Mouse (Mus musculus) spleen, postnatal 10 days (tissue): ENCODE data around the gene Olfr521.
"Not testable (repeated sequence)": the region's sequence is repeated elsewhere in the genome, so short reads cannot be mapped to it uniquely, and the experiment has no call there.

ENCODE experiments used
- DNase-seq, 2 experiments: peaks; one replicate each; pipeline ENCODE4 v3.0.0; 2021 to 2022; ENCODE audit warnings: low spot score in 2 of 2

The Olfr521 gene

DNA sequence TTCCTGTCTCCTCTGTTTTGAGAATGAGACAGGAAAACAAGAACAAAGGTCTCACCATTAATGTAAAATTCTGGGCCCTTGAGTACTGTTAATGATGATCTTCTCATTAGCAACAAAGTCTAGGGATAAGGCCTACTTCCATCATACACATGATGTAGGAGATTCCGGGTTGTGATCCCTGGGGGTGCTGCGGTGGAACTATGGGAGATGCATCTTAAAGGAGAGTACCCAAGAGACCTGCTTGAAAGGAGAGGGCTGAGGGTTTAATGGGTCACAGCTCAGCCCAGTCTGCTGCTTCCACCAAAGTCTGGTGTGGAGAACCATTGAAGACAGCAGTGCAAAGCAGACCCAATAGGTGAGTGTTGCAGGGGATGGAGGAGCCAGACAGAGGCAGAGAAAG lies at the start of gene Olfr521:
Gene Olfr521 (plus strand): TSS at position 301 of the 400 bp plus-strand sequence.
- no peak for DNase-seq

DNA sequence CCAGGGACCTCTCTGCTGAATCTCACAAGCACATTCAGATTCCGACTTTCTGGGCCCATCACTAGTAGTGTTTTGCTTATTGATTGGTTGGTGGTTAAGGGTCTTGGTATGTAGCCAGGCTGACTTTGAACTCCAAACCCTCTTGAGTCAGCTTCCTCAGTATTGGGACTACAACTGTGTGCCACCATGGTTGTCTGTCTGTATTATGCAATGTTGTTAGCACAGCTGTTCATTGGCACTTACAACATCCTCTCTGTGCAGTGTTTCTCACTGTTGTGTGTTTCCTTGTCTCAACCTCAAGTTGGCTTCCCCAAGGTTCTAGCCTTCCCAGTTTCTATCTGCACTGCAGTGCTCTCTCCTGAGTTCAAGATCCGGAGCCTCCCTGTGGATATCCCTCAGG lies 46.8 kb upstream of the Olfr521 start:
- DNase-seq = no peak

- no peak for DNase-seq
These were observed 33.3 kb upstream of the Olfr521 start, which contains the start of gene Olfr520 for GRCm38 (mm10) chr7:99729973-99730372. Olfr520 (plus strand) TSS chr7:99730273.

- no peak for DNase-seq
These were observed 28.7 kb upstream of the Olfr521 start for GRCm38 (mm10) chr7:99734612-99735011.

DNA sequence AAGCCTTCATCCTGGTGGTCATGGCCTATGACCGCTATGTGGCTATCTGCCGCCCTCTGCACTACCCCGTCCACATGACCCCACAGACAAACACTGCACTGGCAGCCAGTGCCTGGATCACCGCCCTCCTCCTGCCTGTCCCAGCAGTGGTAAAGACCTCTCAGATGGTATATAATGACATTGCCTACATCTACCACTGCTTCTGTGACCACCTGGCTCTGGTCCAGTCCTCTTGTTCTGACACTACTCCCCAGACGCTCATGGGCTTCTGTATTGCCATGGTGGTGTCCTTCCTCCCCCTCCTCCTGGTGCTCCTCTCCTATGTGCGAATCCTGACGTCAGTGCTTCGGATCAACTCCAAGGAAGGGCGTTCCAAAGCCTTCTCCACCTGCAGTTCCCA lies 27.8 kb upstream of the Olfr521 start:
- DNase-seq = not testable (repeated sequence)

DNA sequence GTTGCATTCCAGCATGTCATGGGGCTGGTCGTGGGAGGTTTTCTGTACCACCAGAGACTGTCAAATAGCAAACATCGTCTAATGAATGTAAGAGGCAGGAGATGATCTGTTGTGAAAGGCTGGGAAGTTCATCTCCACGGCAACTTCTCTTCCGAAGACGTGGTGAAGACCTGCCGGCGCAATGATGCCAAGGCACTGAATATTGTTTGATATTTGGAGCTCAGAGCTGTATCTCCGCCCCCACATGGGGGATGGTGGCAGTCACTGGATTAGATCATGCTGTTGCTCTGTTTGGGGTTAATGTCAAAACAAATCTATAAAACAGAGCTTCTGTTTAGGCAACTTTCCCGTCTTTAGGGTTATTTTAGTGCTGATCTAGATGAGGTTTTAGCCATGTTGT lies 24.0 kb upstream of the Olfr521 start:
- no peak for DNase-seq

DNA sequence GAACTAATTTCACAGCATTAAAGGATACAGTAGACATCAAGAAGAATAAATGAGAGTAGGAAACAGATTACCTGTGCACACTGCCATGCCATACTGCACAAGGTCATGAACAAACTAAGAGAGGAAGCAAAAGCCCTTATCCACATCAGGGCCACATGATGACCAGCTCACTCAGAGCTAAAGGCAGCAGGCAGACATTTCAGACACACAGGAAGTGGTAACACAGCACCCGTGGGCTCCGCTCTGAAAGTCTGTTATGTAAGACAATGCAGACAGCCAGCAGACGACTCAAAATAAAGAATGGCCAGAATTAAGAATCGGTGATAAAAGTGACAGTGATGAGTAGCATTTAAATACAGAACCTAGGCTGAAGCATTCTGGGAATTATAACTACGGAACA lies 18.1 kb downstream of the Olfr521 start:
- DNase-seq = peak in 1 of 2 experiments; percentile 23

DNA sequence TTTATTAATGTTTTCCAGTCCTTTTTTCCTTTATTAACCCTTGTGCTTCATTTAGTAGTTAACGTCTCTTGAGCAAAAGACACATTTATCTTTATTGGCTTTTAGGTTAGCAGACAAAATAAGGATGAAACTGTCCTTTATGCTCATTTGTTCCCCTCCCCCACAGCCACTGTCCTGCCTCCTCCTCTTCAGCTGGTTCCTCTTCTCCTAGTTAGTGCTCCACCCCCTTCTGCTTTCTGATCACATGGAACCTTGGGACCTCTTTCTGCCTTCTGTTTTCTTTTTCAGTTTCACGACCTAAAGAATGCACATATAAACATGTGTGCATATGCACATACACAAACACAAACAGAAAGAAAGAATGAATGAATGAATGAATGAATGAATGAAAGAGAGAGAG lies 18.6 kb downstream of the Olfr521 start:
- peak in 1 of 2 experiments; percentile 27 for DNase-seq

DNA sequence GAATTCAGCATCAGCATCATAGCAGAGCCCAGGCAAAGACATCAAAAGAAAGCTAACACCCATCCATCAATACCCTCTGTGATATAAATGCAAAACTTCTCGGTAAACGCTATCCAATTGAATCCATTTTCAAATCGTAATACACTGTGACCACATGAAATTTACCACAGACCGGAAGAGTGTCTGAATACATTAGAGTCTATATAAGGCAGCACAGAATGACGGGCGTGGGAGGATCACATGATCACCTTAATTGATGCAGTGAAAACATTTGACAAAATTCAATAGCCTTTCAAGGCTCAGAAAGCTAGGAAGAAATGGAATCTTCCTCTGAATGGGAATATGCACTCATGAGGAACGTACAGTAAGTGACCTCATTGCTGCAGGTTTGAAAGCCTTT lies 20.1 kb downstream of the Olfr521 start:
- no peak for DNase-seq

- no peak for DNase-seq
These were observed 22.2 kb downstream of the Olfr521 start for GRCm38 (mm10) chr7:99785553-99785952.

- no peak for DNase-seq
These were observed 23.5 kb downstream of the Olfr521 start for GRCm38 (mm10) chr7:99786774-99787173.

DNA sequence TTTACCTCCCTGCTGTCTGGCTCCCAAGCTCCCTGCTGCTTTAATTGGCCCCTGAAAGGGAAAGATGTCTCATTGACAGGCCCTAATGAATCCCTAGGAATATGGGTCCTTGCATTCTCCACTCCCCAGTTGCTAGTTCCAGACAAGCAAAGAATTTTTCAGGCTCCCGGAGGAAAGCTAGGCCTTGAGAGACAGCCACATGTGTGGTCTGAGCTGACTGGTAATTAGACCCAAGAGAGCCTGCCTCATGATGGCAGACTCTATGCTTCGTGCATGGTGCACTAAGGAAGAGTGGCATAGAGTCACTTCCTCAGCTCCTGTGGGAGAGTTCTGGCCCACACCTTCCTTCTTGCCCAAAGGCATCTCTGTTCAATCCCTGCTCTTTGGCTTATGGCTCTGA lies 24.6 kb downstream of the Olfr521 start:
- DNase-seq = no peak

- DNase-seq = no peak
These were observed 25.3 kb downstream of the Olfr521 start for GRCm38 (mm10) chr7:99788563-99788962.

DNA sequence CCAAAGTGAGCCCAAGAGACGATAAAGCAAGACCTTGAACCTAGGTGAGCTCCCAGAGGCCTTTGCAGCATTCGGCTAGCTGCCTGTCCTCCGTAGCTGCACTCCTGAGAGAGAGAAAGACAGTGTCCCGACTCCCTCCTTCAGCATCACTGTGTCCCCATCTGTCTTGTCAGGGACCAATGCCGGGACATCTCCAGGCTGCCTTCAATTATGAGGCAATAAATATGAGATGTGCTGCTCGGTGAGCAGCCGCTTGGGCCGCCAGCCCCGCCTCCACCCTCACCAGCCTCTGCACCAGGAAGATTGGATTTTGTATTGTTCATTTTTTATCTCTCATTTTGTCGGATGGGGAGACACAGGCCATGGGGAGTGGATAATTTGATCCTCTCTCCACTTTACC lies 27.5 kb downstream of the Olfr521 start:
- DNase-seq = no peak

DNA sequence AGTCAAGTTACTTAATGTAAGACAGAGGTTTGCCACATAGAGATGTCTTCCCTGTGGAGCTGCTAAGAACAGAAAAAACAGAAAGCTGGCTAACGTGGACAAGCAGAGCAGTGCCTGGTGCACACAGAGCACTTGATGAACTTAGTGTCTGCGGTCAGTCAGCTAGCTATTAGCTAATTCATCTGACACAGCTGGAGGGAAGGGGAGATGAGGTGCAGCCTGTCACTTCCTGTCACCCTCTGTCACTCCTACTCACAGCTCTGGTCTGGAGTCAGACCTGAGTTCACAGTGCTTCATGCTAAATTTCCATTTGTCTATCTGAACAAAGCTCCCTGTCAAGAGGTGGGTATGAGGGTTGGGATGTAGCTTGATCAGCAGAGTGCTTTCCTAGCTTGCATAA lies 30.8 kb downstream of the Olfr521 start:
- DNase-seq = no peak

- DNase-seq = peak in 1 of 2 experiments; percentile 56
These were observed 32.1 kb downstream of the Olfr521 start for GRCm38 (mm10) chr7:99795192-99795981.

GRCm38 (mm10) chr7:99796471-99796870 lies 33.2 kb downstream of the Olfr521 start:
- no peak for DNase-seq

DNA sequence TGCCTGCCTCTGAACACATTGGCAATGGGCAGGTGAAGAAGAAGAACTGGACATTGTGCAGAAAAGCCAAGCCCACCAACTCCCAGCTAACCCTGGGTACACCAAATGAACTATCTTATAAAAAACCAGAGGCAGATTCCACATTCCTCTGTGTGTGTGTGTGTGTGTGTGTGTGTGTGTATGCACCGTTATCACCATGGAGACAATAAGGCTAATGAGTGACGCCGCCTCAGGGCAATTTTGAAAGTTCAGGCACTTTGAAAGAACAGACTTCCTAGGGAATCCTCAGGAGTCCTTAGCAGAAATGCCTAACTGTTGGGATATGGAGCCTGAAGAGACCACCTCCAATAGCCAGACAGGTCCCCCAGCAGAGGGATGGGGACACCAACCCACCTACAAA lies 34.0 kb downstream of the Olfr521 start:
- no peak for DNase-seq

DNA sequence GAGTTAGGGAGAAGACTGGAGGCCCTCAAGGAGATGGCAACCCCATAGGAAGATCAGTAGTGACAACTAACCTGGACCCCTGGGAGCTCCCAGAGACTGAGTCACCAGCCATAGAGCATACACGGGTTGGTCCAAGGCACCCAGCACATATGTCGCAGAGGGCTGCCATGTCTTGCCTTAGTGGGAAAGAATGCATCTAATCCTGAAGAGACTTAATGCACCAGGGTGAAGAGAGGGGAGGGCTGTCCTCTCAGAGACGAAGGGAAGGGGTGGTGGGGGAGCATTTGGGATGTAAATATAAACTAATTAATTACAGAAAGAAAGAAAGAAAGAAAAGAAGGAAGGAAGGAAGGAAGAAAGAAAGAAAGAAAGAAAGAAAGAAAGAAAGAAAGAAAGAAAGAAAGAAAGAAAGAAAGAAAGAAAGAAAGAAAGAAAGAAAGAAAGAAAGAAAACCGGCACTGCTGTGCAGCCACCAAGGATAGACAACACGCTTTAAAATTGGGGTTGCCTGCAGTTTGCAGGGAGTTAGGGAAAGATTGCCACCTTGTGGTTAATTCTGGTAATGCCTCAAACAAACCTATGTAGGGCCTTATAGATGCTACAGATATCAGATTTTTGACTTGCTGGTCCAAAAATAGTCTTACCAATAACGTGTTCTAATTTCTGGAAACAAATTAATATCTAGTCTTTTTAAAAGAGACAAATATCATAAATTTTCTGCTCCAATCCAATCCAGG lies 34.8 kb downstream of the Olfr521 start:
- DNase-seq = peak in 1 of 2 experiments; percentile 77

- no peak for DNase-seq
These were observed 35.8 kb downstream of the Olfr521 start for GRCm38 (mm10) chr7:99799118-99799517.

DNA sequence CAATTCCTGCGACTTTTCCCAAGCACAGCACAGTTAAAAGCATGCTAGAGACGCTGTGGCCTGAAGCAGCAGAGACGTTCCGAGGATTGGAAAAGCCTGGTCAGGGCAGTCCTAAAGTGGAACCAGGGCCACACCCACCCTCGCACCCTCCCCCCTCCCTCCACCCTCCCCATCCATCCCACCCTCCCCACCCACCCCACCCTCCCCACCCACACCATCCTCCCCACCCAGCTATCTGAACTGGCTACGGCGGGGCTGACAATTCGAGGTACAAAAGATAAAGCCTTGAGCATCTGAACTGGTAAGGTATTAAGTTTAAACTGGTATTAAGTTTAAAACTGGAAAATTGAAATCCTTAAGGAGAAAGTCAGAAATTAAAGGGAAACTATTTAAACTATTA lies 40.2 kb downstream of the Olfr521 start:
- no peak for DNase-seq

- DNase-seq = not testable (repeated sequence)
These were observed 40.7 kb downstream of the Olfr521 start for GRCm38 (mm10) chr7:99804033-99804432.

DNA sequence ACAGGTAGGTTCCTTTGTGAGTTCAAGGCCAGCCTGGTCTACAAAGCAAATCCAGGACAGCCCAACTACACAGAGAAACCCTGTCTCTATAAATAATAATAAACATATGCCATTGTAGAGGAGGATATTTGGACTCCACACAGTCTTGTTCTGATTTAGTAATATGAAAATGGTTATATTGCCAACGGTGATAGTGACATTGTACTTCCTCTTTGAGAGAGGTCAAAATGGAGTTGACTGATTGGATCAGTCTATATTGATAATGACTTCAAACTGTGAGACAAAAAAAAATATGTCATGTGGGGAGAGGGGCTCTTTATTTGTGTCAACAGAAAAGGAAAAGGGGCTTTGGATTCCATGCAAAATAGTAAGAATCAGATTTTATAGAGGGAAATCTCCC lies 42.0 kb downstream of the Olfr521 start:
- DNase-seq = no peak
